Mouse (Mus musculus) right cerebral cortex, postnatal 36 days (tissue): Measurements from ENCODE around the gene Pde11a.
"Not testable (repeated sequence)": the region's sequence is repeated elsewhere in the genome, so short reads cannot be mapped to it uniquely, and the experiment has no call there.

Experiments used
- DNase-seq, 2 experiments: peaks; one replicate each; pipeline ENCODE4 v3.0.0; 2022; ENCODE audit warnings: low spot score in 2 of 2, mixed read lengths in 1 of 2

The Pde11a gene

DNA sequence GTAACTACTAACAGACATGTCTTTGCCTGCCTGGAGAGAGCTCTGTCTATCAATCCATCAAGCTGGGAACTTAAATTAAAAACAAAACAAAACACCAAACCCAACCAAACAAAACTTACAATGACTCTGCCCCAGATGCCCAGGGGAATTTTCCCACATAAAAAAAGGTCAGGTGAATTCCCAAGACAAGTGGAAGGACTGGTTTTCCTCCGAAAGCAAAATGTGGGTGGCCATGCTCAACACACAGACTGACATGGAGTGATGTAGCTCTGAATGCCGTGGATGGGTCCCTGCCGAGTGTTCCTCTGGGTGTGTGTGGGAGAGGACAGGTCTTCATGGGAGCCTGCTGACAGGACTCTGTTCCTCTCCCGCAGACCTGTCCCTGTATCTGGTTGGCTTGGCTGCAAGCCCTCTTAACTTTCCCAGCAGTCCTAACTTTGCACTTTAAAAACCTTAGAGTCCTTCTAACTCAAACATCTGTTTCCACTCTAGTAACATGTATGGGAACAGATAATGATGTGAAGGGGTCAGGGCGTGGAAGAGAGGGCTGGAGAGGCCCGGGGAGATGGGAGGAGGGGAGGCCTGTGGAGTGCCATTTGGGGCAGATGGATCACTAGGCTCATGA is 346.9 kb downstream of the Pde11a start:
- DNase-seq = no peak

DNA sequence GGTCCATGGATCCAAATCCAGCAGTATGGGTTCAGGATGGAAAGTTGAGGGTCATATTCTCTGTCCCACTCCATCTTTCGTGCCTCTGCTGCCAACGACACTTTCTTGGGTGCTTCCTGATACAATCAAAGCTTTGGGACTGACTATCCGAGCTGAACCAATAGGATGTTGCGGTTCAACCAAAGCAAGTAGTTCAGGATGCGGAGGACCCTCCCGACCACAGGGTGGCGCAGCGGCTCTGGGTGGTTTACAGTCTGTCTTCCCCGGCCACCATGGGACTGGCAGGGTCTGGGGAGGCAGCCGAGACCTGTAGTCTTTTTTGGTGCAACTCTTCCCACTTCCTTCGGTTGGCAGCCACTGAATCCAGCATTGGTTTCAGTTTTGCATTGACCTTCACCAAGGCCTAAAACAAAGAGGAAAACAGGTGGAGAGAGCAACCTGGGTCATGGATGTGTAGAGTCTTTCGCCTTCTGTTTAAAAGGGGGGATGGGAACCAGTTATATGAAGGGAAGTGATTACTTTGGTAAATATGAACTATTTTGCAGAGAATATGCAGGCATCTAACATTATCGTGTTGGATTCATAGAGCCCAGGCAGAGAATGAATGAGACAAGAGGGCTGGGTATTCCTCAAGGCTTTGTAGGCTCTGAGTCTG is 347.6 kb downstream of the Pde11a start:
- peak in 1 of 2 experiments; percentile 40 for DNase-seq

DNA sequence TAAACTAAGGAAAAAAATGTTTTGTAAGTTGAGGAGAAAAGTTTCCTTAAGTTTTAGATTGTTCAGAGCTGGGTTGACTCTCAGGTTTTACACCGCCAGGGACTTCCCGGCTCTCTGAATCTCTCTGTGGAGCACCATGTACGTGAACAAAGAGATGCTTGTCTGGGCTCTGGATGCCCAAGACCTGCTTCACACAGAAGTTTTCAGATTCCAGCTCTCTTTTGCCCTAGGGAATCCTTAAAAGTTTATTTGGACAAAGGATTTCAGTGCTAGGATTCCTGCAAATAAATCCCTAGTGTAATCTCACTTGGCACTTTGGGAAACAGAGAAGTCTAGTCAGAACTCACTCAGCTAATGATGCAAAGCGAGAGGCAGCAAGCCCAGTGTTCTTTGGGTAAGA is 348.9 kb downstream of the Pde11a start:
- no peak for DNase-seq

DNA sequence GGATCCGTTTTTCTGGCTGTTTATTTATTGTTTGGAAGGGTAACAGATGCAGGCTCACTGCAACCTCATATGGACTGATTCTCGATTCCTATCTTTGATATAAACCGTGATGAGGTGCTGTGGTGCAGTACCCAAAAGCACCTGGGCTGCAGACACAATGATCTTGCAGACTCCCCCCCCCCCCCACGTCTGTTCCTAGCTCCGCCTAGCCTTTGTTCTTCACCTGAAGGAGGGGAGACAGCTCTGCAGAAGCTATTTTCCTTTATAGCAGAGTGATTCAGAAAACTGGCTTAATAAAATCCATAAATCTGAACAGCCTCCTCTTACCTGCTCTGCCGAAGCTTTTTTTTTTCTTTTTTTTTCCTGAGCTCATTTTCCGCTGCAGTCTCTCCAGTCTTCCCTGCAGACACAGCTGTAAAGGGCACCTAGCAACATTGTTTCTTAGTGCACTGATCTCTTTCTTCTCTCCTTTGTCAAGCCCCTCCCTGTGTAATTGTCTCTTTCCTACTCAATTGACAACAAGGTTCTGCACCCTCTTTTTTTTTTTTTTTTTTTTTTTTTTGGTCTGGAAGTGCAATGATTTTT is 349.7 kb downstream of the Pde11a start:
- no peak for DNase-seq

DNA sequence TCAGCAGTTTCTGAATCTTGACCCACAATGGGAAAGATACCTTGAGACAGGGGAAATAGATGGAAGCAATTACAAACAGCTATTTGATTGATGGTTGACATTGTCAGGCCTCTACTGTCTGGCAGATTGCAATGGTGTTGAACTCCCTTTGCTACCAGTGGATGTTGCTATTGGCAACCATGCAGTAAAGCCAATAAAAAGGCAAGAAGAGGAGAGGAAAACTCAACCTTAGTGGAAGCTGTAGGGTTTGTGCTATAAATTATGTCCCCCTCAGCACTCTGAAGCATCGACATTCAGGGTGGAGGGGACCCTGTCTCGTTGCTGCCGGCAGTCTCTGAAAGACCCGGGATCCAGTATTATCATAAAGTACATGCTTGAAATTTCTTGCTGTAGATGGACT is 350.2 kb downstream of the Pde11a start:
- DNase-seq = no peak

DNA sequence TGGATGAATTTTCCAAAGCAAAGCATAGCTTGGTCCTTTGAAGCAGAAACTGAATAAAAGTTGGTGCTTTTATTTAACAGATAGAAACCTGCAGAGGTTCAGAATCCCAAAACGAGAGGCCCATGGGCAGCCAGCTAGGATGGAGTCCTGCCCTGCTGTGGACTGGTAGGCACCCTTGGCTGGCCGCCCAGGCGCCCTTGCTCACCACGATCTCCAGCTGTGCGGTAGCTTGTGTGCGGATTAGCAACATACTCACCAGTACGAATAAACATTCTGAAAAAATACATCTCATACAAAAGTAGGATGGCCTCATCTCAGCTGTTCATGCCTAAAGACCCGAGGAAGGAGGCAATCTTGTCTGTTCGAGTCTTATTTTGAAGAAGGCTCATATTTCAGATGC is 350.8 kb downstream of the Pde11a start:
- no peak for DNase-seq

- DNase-seq = peak; percentile 52 to 72
Measured at GRCm38 (mm10) chr2:75985124-75985523, 353.4 kb downstream of the Pde11a start.

- DNase-seq = no peak
Measured at GRCm38 (mm10) chr2:75983847-75984246, 354.7 kb downstream of the Pde11a start.

GRCm38 (mm10) chr2:75983091-75983490 is 355.5 kb downstream of the Pde11a start:
- DNase-seq = no peak

- no peak for DNase-seq
Measured at GRCm38 (mm10) chr2:75982626-75983025, 355.9 kb downstream of the Pde11a start.

DNA sequence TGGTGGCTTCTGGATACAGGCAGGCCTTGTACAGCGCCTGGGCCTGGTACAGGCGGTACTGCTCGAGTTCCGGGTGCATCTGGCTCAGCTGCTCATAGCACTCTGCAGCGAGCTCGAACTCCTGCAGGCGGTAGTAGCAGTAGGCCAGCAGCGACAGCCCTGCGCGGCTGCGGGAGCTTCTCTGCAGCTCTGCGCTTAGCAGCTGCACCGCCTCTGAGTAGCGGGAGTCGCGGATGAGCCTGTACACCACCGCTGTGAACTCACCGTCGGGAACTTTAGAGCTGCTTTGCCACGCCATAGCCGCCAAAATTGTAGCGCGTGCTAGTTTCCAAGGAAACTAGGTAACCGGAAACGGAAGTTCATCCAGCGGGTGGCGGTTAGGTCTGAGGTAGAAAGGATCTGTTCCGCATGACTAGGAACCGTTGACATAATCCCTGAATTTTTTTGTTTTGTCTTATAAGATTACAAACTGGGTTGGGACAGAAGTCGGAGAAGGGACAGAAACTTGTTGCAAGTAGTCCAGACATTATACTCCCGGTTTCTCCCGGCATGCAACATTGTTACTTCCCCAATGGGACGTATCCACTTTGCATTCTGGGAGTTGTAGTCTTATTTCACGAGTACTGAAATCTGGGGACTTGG is 357.0 kb downstream of the Pde11a start, which contains the start of gene Ttc30a1:
Gene Ttc30a1, minus strand, starts transcription at position 528 of the 642 bp plus-strand sequence.
- DNase-seq = peak; percentile 61 to 63

GRCm38 (mm10) chr2:75980933-75981439 is 357.6 kb downstream of the Pde11a start:
- DNase-seq = not testable (repeated sequence)

DNA sequence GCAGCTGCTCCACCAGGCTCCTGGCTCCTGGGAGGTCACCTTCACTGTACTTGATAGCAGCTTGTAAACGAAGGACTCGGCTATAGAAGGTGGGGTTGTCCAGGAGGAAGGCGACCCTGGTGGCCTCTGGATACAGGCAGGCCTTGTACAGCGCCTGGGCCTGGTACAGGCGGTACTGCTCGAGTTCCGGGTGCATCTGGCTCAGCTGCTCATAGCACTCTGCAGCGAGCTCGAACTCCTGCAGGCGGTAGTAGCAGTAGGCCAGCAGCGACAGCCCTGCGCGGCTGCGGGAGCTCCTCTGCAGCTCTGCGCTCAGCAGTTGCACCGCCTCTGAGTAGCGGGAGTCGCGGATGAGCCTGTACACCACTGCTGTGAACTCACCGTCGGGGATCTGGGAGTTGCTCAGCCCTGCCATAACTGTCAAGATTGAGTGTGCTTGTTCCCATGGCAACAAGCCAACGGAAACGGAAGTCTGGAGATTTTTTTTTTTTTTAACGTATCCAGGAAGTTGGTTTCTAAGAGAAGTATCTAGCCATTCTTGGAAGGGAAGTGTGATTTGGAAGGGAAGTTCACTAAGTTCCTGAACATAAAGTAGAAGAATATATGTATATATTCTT is 360.7 kb downstream of the Pde11a start, which contains the start of gene Ttc30a2:
Gene Ttc30a2, minus strand, starts transcription at position 419 of the 617 bp plus-strand sequence.
- not testable (repeated sequence) for DNase-seq

- not testable (repeated sequence) for DNase-seq
Measured at GRCm38 (mm10) chr2:75976070-75976469, 362.5 kb downstream of the Pde11a start.

DNA sequence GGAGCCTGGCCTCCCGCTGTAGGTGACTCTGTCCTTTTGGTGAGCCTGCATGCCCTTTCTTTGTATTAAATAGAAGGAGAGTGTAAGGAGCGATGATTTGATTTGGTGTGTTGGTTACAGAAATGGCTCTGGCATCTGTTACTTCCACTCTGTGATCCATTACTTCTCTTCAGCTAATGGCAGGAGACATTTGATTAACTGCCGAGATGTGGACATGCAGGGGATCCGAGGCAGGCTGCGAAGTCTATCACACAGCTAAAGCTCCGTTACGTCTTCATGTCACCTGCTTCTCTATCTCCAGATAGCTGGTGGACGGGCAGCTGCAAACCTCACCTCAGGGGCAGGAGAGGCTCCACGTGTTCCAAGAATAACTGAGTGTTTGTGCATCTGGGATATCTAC is 364.4 kb downstream of the Pde11a start:
- no peak for DNase-seq

- peak; percentile 52 to 72 for DNase-seq
Measured at GRCm38 (mm10) chr2:75964972-75965371, 373.6 kb downstream of the Pde11a start.

DNA sequence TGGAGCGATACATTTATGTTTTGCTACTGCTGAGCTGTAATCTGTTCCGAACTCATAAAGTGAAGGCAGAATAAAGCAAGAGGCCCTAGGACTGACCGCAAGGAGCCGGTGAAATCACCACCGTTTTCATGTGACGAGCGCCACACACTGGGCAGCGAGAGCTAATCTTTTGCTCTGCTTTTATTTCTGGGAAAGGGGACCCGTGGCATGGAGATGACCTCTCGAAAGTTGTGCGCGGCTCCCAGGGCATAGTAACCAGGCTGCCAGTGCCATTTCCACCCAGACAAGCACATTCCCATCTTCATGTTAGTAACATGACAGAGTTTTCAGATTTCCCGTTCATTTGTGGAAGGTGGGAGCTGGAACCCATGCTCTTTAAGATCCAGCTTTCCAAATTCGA is 374.1 kb downstream of the Pde11a start:
- peak in 1 of 2 experiments; percentile 10 for DNase-seq

DNA sequence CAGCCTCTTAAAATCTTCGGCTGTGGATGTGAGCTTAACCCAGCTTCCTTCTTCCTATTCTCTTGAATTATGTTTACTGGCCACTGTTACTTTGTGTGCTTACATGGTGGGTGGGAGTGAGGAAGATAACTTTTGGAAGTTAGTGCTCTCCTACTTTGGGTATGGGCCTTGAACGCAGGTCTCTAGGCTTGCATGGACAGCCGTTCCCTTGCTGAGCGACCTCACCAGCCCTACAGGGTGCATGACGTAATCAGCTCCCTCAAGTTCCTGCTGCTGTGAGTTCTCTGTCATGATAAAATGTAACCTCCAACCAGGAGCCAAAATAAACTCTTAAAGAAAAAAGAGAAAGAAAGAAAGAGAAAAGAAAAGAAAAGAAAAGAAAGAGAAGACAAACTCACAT is 374.5 kb downstream of the Pde11a start:
- no peak for DNase-seq

GRCm38 (mm10) chr2:75963211-75963840 is 375.2 kb downstream of the Pde11a start:
- DNase-seq = no peak

GRCm38 (mm10) chr2:75960366-75961330 is 377.9 kb downstream of the Pde11a start:
- no peak for DNase-seq
